ENCODE assay signal across 9 mouse cellular contexts in the genomic region with DNA sequence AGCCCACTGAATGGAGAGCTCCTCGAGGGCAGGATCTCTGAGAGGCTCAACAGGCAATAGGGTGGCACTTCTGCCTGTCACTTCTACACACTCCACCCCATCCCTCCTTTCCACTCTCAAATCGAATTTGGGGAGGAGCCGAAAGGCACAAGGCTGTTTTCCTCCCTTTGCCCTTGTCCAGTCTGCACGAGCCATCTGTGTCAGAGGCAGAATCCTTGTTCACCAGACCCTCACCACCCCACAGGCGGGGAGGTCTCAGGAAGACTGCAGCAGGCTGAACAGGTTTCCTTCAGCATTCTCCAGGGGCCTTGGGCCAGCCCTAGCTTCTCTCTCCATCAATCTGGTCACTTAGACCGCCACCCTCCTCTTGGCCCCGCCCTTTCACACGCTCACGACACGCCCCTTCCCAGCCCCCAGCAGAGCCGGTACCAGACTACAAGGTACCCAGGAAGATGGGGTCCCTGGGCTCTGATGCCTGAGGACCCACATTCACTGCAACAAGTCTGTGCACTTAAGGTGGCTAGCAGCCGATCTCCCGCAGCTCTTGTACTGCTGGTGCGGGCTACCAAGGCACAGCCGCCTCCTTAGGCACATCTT. TPM values are rescaled to one million over a fixed set of nuclear protein-coding genes. Genes with fewer than 3 reads are reported as not detected.
DNase-seq lines count a peak whose midpoint lies in the region; ATAC-seq and TF ChIP-seq lines count a peak whose summit lies in the region.
"Had no signal": no experiment of that assay in that cellular context is flagged by ENCODE, and none has a peak within 500 bp of the region (broad histone marks: within the 10 kb centered on the region; RNA-seq: fewer than 3 reads in every experiment).

No protein-coding gene starts in this region.

- H3K36me3 ChIP-seq in intestine, embryonic 14.5 days (ENCODE audit: control insufficient read depth, insufficient read depth, low read length), result peaks cover 5% of the 10 kb centered on the region; the same call in 1 of the 2 replicates
- H3K36me3 ChIP-seq in limb, embryonic 14.5 days (ENCODE audit: control insufficient read depth, insufficient read depth, low read length), result no peaks in the 10 kb centered on the region

- H3K9ac ChIP-seq in intestine, embryonic 14.5 days (ENCODE audit: low read length), result peak overlapping the region; percentile 55
- H3K9ac ChIP-seq in limb, embryonic 14.5 days (ENCODE audit: low read depth, low read length, severe bottlenecking), result peak overlapping the region; percentile 55

- intact Hi-C loops in gastrocnemius, adult 2 months (cut with DNase I), result loop anchor here (5.0 kb wide), 1 partner anchor 36 kb away; no protein-coding TSS in a partner anchor

- H3K4me3 ChIP-seq in cortical plate, adult 2 months (ENCODE audit: insufficient read depth, low read length), result peak overlapping the region; percentile 55
- H3K4me3 ChIP-seq in gastrocnemius, adult 2 months, result peak overlapping the region; percentile 79
- H3K4me3 ChIP-seq in intestine, embryonic 14.5 days (ENCODE audit: low read depth, low read length), result peak overlapping the region; percentile 59
- peak overlapping the region; percentile 49 for H3K4me3 ChIP-seq in limb, embryonic 14.5 days (replicated peaks; ENCODE audit: low read length)
- H3K4me3 ChIP-seq in olfactory bulb, adult 2 months (ENCODE audit: insufficient read depth, low read depth, low read length), result peak overlapping the region; percentile 84

- H3K4me1 ChIP-seq in cortical plate, adult 2 months (ENCODE audit: control insufficient read depth, insufficient read depth, low read length), result peaks cover 14% of the 10 kb centered on the region
- peaks cover 46% of the 10 kb centered on the region for H3K4me1 ChIP-seq in intestine, embryonic 14.5 days (replicated peaks; ENCODE audit: control insufficient read depth, insufficient read depth, low read length)
- H3K4me1 ChIP-seq in limb, embryonic 14.5 days (ENCODE audit: control insufficient read depth, insufficient read depth, low read length), result peaks cover 72% of the 10 kb centered on the region
- H3K4me1 ChIP-seq in olfactory bulb, adult 2 months (ENCODE audit: control insufficient read depth, insufficient read depth, low read length), result peaks cover 45% of the 10 kb centered on the region

- H3K27me3 ChIP-seq in intestine, embryonic 14.5 days (replicated peaks; ENCODE audit: control insufficient read depth, insufficient read depth, low read length), result 0 out of 2 replicates have a peak, but pooled peaks cover 2% of the 10 kb centered on the region
- H3K27me3 ChIP-seq in limb, embryonic 14.5 days (ENCODE audit: control insufficient read depth, insufficient read depth, low read length), result no peaks in the 10 kb centered on the region

- H3K27ac ChIP-seq in cortical plate, adult 2 months (ENCODE audit: insufficient read depth, low read length), result no peak overlapping the region
- peak overlapping the region; percentile 70 for H3K27ac ChIP-seq in gastrocnemius, adult 2 months
- H3K27ac ChIP-seq in intestine, embryonic 14.5 days (ENCODE audit: low read depth), result peak overlapping the region; percentile 87
- peak overlapping the region; percentile 70 for H3K27ac ChIP-seq in limb, embryonic 14.5 days (replicated peaks; ENCODE audit: low read depth, low read length)
- H3K27ac ChIP-seq in olfactory bulb, adult 2 months (ENCODE audit: insufficient read depth, low read depth, low read length), result peak overlapping the region; percentile 60
- H3K27ac ChIP-seq: macrophage had no signal

- TF ChIP-seq CTCF in brain, embryonic 14.5 days (IDR thresholded peaks at IDR 0.05; ENCODE audit: borderline replicate concordance, extremely low read depth, insufficient read depth, insufficient read length), result no peak
- no peak for TF ChIP-seq CTCF in cortical plate, adult 2 months (IDR thresholded peaks at IDR 0.05; ENCODE audit: extremely low read depth, insufficient read depth, low read length)
- TF ChIP-seq CTCF in gastrocnemius, adult 2 months (IDR thresholded peaks at IDR 0.05), result no peak
- TF ChIP-seq CTCF in olfactory bulb, adult 2 months (IDR thresholded peaks at IDR 0.05; ENCODE audit: insufficient read depth, low read depth, low read length), result no peak

- TF ChIP-seq POLR2A in brain, embryonic 14.5 days (IDR thresholded peaks at IDR 0.05; ENCODE audit: borderline replicate concordance, extremely low read depth, insufficient read depth, insufficient read length, poor library complexity, severe bottlenecking), result peak; percentile 15; the same call in 1 of the 2 replicates
- TF ChIP-seq POLR2A in cortical plate, adult 2 months (IDR thresholded peaks at IDR 0.05; ENCODE audit: extremely low read depth, insufficient read depth, low read length), result peak; percentile 43; the same call in 1 of the 2 replicates
- TF ChIP-seq POLR2A in limb, embryonic 14.5 days (IDR thresholded peaks at IDR 0.05; ENCODE audit: borderline replicate concordance, extremely low read depth, insufficient read depth, insufficient read length), result no peak
- TF ChIP-seq POLR2A in olfactory bulb, adult 2 months (IDR thresholded peaks at IDR 0.05; ENCODE audit: insufficient read depth, low read depth, low read length), result no peak

- DNase-seq in brain, embryonic 14.5 days (ENCODE audit: low read depth), result peak; percentile 87
- DNase-seq in gastrocnemius, adult 2 months, result peak; percentile 62
- peak; percentile 81 for DNase-seq in intestine, embryonic 14.5 days (ENCODE audit: low spot score)
- DNase-seq in limb, embryonic 14.5 days (ENCODE audit: low spot score), result no peak
- no peak for DNase-seq in ovary, postnatal 10 days (ENCODE audit: low spot score)

- no peaks in the 10 kb centered on the region for H3K9me3 ChIP-seq in intestine, embryonic 14.5 days (ENCODE audit: control insufficient read depth, low read length)
- H3K9me3 ChIP-seq in limb, embryonic 14.5 days (ENCODE audit: control insufficient read depth, low read length), result no peaks in the 10 kb centered on the region

- WGBS in intestine, embryonic 14.5 days, result 6% methylated on average over 15 of the region's 15 CpGs
- 9% methylated on average over 15 of the region's 15 CpGs for WGBS in limb, embryonic 14.5 days
- 10% methylated on average over 15 of the region's 15 CpGs for WGBS in olfactory bulb, adult 2 months

- peak overlapping the region; percentile 86 for H3K4me2 ChIP-seq in intestine, embryonic 14.5 days (ENCODE audit: low read length)
- H3K4me2 ChIP-seq in limb, embryonic 14.5 days (replicated peaks; ENCODE audit: low read depth, low read length, severe bottlenecking), result peak overlapping the region; percentile 87

- peak; percentile 44 for ATAC-seq in intestine, embryonic 14.5 days (replicated peaks; ENCODE audit: low FRiP score, low TSS enrichment, low read depth)
- peak; percentile 24; the same call in 1 of the 2 replicates for ATAC-seq in limb, embryonic 14.5 days (ENCODE audit: low FRiP score, low read depth)
- no peak for ATAC-seq in inflammation-experienced regulatory T-cells, adult 6 months

RNA-seq across cellular contexts. Expression of a gene that starts 23.9 kb away (rescaled TPM):
- polyA plus RNA-seq in brain, embryonic 14.5 days (2012; rRNA removed), result 54.0 and 92.9 TPM in 2 replicates
- 35.8 and 38.8 TPM in 2 replicates for polyA plus RNA-seq in cortical plate, adult 2 months (2012; rRNA removed)
- total RNA-seq in gastrocnemius, adult 2 months (2021), result 10 to 100 TPM in 1 of 2 experiments, 1 to 10 TPM in 1; 9.7 to 11.5 TPM
- 21.2 and 23.7 TPM in 2 replicates for polyA plus RNA-seq in intestine, embryonic 14.5 days (2014; fragmentation: Nextera tagmentation; extraction: Ambion mirVana)
- 26.8 and 31.8 TPM in 2 replicates for polyA plus RNA-seq in limb, embryonic 14.5 days (2012; rRNA removed)
- polyA plus RNA-seq in limb, embryonic 14.5 days (2014; fragmentation: Nextera tagmentation; extraction: Ambion mirVana), result 14.4 and 17.3 TPM in 2 replicates
- polyA plus RNA-seq in olfactory bulb, adult 2 months (2012; ENCODE audit: insufficient read depth, insufficient read length, low replicate concordance, missing spikeins), result 79.3 TPM in 1 of 2 replicates, not detected in the other
- 1 to 10 TPM in 1 of 3 experiments, under 1 TPM in 2; 0.34 to 1.7 (median 0.43) TPM for polyA plus RNA-seq in inflammation-experienced regulatory T-cells, adult 6 months (2017; shearing (Covaris generic))

Comparison
In these comparisons a context has a peak if more than half of its experiments do, and no peak if none do; other contexts are left out.
1. DNase-seq: peak in brain, embryonic 14.5 days (single experiment), gastrocnemius, adult 2 months (single experiment) and intestine, embryonic 14.5 days (single experiment); none in limb, embryonic 14.5 days (single experiment) and ovary, postnatal 10 days (single experiment).
2. POLR2A ChIP-seq: peak in brain, embryonic 14.5 days (single experiment) and cortical plate, adult 2 months (single experiment); none in limb, embryonic 14.5 days (single experiment) and olfactory bulb, adult 2 months (single experiment).
3. Peak in every context shown above with its lines, with median percentiles within 50 percentile points of each other: H3K4me3 ChIP-seq.